Mouse (Mus musculus): ENCODE measurements at regions not wholly inside any gene's neighbourhood (a gene's known extent, or its start where the extent isn't known, plus 50 kb on each side); places are given as distances from the start of the nearest gene placed in this dataset.
A peak's percentile ranks its signal among the peaks of the same experiment; 100 is the strongest.

- Histone ChIP-seq H3K9me3 (no peaks in the 10 kb centered on the region), H3K36me3 (no peaks in the 10 kb centered on the region), H3K4me3 (no peak overlapping the region), H3K4me2 (no peak overlapping the region), H3K4me1 (no peaks in the 10 kb centered on the region), H3K9ac (no peak overlapping the region), H3K27me3 (replicated peaks) (peaks cover 8% of the 10 kb centered on the region), H3K27ac (replicated peaks) (no peak overlapping the region)
- ATAC-seq (ENCODE audit: extremely low read depth, insufficient number of reproducible peaks, low FRiP score, low TSS enrichment), result no peak
- 61% methylated on average over 4 of the region's 4 CpGs for WGBS
Observed at GRCm38 (mm10) chr19:30289721-30290120, 57.0 kb downstream of the Mbl2 start.

GRCm38 (mm10) chr19:30295263-30295704, 62.5 kb downstream of the Mbl2 start:
- no peak for ATAC-seq (ENCODE audit: extremely low read depth, insufficient number of reproducible peaks, low FRiP score, low TSS enrichment)
- H3K27ac ChIP-seq (replicated peaks), result no peak overlapping the region
- H3K9me3 ChIP-seq, result no peaks in the 10 kb centered on the region
- H3K4me1 ChIP-seq, result no peaks in the 10 kb centered on the region
- H3K4me2 ChIP-seq, result peak overlapping the region; percentile 56
- no peaks in the 10 kb centered on the region for H3K36me3 ChIP-seq
- peaks cover 5% of the 10 kb centered on the region for H3K27me3 ChIP-seq (replicated peaks)
- peak overlapping the region; percentile 22; the same call in 1 of the 2 replicates for H3K4me3 ChIP-seq
- no peak overlapping the region for H3K9ac ChIP-seq
- WGBS, result 38% methylated on average over 15 of the region's 15 CpGs

GRCm38 (mm10) chr19:30296024-30296423, 63.3 kb downstream of the Mbl2 start:
- Histone ChIP-seq H3K4me3 (no peak overlapping the region), H3K27ac (replicated peaks) (no peak overlapping the region), H3K9me3 (no peaks in the 10 kb centered on the region), H3K9ac (no peak overlapping the region), H3K4me2 (no peak overlapping the region), H3K27me3 (replicated peaks) (peaks cover 5% of the 10 kb centered on the region; the same call in 1 of the 2 replicates), H3K36me3 (no peaks in the 10 kb centered on the region), H3K4me1 (no peaks in the 10 kb centered on the region)
- 84% methylated on average over 3 of the region's 3 CpGs for WGBS
- no peak for ATAC-seq (ENCODE audit: extremely low read depth, insufficient number of reproducible peaks, low FRiP score, low TSS enrichment)

GRCm38 (mm10) chr19:30299536-30299935, 66.8 kb downstream of the Mbl2 start:
- Histone ChIP-seq H3K4me3 (no peak overlapping the region), H3K4me2 (no peak overlapping the region), H3K9me3 (no peaks in the 10 kb centered on the region), H3K9ac (no peak overlapping the region), H3K27ac (replicated peaks) (no peak overlapping the region), H3K27me3 (replicated peaks) (no peaks in the 10 kb centered on the region; the same call in 1 of the 2 replicates), H3K4me1 (peaks cover 6% of the 10 kb centered on the region; the same call in 1 of the 2 replicates), H3K36me3 (no peaks in the 10 kb centered on the region)
- no peak for ATAC-seq (ENCODE audit: extremely low read depth, insufficient number of reproducible peaks, low FRiP score, low TSS enrichment)
- 76% methylated on average over 3 of the region's 3 CpGs for WGBS

- no peak for ATAC-seq (ENCODE audit: extremely low read depth, insufficient number of reproducible peaks, low FRiP score, low TSS enrichment)
- Histone ChIP-seq H3K9ac (no peak overlapping the region), H3K27ac (replicated peaks) (no peak overlapping the region), H3K4me2 (no peak overlapping the region), H3K36me3 (no peaks in the 10 kb centered on the region), H3K27me3 (replicated peaks) (no peaks in the 10 kb centered on the region), H3K9me3 (no peaks in the 10 kb centered on the region), H3K4me1 (peaks cover 6% of the 10 kb centered on the region; the same call in 1 of the 2 replicates), H3K4me3 (no peak overlapping the region)
- WGBS, result 51% methylated on average over 4 of the region's 4 CpGs
Observed at GRCm38 (mm10) chr19:30302281-30302680, 69.5 kb downstream of the Mbl2 start.

GRCm38 (mm10) chr19:30306379-30306778, 73.6 kb downstream of the Mbl2 start:
- no peak overlapping the region for H3K9ac ChIP-seq
- 76% methylated on average over 2 of the region's 2 CpGs for WGBS
- H3K4me3 ChIP-seq, result no peak overlapping the region
- H3K27ac ChIP-seq (replicated peaks), result no peak overlapping the region
- H3K36me3 ChIP-seq, result no peaks in the 10 kb centered on the region
- H3K4me1 ChIP-seq, result peaks cover 6% of the 10 kb centered on the region; the same call in 1 of the 2 replicates
- no peaks in the 10 kb centered on the region for H3K27me3 ChIP-seq (replicated peaks)
- ATAC-seq (ENCODE audit: extremely low read depth, insufficient number of reproducible peaks, low FRiP score, low TSS enrichment), result no peak
- no peaks in the 10 kb centered on the region for H3K9me3 ChIP-seq
- no peak overlapping the region for H3K4me2 ChIP-seq

GRCm38 (mm10) chr19:30306919-30307318, 74.2 kb downstream of the Mbl2 start:
- H3K9ac ChIP-seq, result no peak overlapping the region
- no peak overlapping the region for H3K4me2 ChIP-seq
- H3K27ac ChIP-seq (replicated peaks), result no peak overlapping the region
- H3K9me3 ChIP-seq, result no peaks in the 10 kb centered on the region
- no peaks in the 10 kb centered on the region for H3K36me3 ChIP-seq
- peaks cover 6% of the 10 kb centered on the region; the same call in 1 of the 2 replicates for H3K4me1 ChIP-seq
- ATAC-seq (ENCODE audit: extremely low read depth, insufficient number of reproducible peaks, low FRiP score, low TSS enrichment), result no peak
- 69% methylated on average over 6 of the region's 6 CpGs for WGBS
- no peak overlapping the region for H3K4me3 ChIP-seq
- no peaks in the 10 kb centered on the region for H3K27me3 ChIP-seq (replicated peaks)

GRCm38 (mm10) chr19:30317314-30317713, 84.6 kb downstream of the Mbl2 start:
- H3K9me3 ChIP-seq, result no peaks in the 10 kb centered on the region
- no peak overlapping the region for H3K4me3 ChIP-seq
- no peaks in the 10 kb centered on the region for H3K4me1 ChIP-seq
- H3K27me3 ChIP-seq (replicated peaks), result no peaks in the 10 kb centered on the region
- H3K27ac ChIP-seq (replicated peaks), result no peak overlapping the region
- H3K36me3 ChIP-seq, result no peaks in the 10 kb centered on the region
- H3K9ac ChIP-seq, result no peak overlapping the region
- 75% methylated on average over 3 of the region's 3 CpGs for WGBS
- no peak for ATAC-seq (ENCODE audit: extremely low read depth, insufficient number of reproducible peaks, low FRiP score, low TSS enrichment)
- no peak overlapping the region for H3K4me2 ChIP-seq

GRCm38 (mm10) chr19:30327693-30328092, 95.0 kb downstream of the Mbl2 start:
- Histone ChIP-seq H3K36me3 (no peaks in the 10 kb centered on the region), H3K9ac (no peak overlapping the region), H3K4me1 (no peaks in the 10 kb centered on the region), H3K27me3 (replicated peaks) (no peaks in the 10 kb centered on the region), H3K4me2 (no peak overlapping the region), H3K27ac (replicated peaks) (no peak overlapping the region), H3K4me3 (no peak overlapping the region), H3K9me3 (0 out of 2 replicates have a peak, but pooled peaks cover 3% of the 10 kb centered on the region)
- ATAC-seq (ENCODE audit: extremely low read depth, insufficient number of reproducible peaks, low FRiP score, low TSS enrichment), result no peak

GRCm38 (mm10) chr19:30328886-30329285, 96.1 kb downstream of the Mbl2 start:
- 0 out of 2 replicates have a peak, but pooled peaks cover 3% of the 10 kb centered on the region for H3K9me3 ChIP-seq
- no peak overlapping the region for H3K4me2 ChIP-seq
- H3K27ac ChIP-seq (replicated peaks), result no peak overlapping the region
- H3K4me3 ChIP-seq, result no peak overlapping the region
- no peaks in the 10 kb centered on the region for H3K4me1 ChIP-seq
- no peak for ATAC-seq (ENCODE audit: extremely low read depth, insufficient number of reproducible peaks, low FRiP score, low TSS enrichment)
- H3K36me3 ChIP-seq, result no peaks in the 10 kb centered on the region
- H3K9ac ChIP-seq, result no peak overlapping the region
- 66% methylated on average over 4 of the region's 4 CpGs for WGBS
- H3K27me3 ChIP-seq (replicated peaks), result no peaks in the 10 kb centered on the region

GRCm38 (mm10) chr19:30330792-30331191, 98.0 kb downstream of the Mbl2 start:
- Histone ChIP-seq H3K27me3 (replicated peaks) (no peaks in the 10 kb centered on the region), H3K36me3 (no peaks in the 10 kb centered on the region), H3K4me1 (no peaks in the 10 kb centered on the region), H3K9me3 (no peaks in the 10 kb centered on the region), H3K9ac (no peak overlapping the region), H3K4me3 (no peak overlapping the region), H3K27ac (replicated peaks) (no peak overlapping the region), H3K4me2 (no peak overlapping the region)
- no peak for ATAC-seq (ENCODE audit: extremely low read depth, insufficient number of reproducible peaks, low FRiP score, low TSS enrichment)
- 81% methylated on average over 7 of the region's 7 CpGs for WGBS

- Histone ChIP-seq H3K9ac (no peak overlapping the region), H3K27me3 (replicated peaks) (no peaks in the 10 kb centered on the region), H3K27ac (replicated peaks) (no peak overlapping the region), H3K4me1 (no peaks in the 10 kb centered on the region), H3K9me3 (no peaks in the 10 kb centered on the region), H3K36me3 (no peaks in the 10 kb centered on the region), H3K4me2 (no peak overlapping the region), H3K4me3 (no peak overlapping the region)
- no peak for ATAC-seq (ENCODE audit: extremely low read depth, insufficient number of reproducible peaks, low FRiP score, low TSS enrichment)
- WGBS, result 52% methylated on average over 1 of the region's 1 CpGs
Observed at GRCm38 (mm10) chr19:30331850-30332249, 99.1 kb downstream of the Mbl2 start.

All from heart, embryonic 13.5 days (tissue).